Mouse (Mus musculus) heart, postnatal 0 days (tissue): Measurements from ENCODE around the gene Pmfbp1.

Experiments used
- CTCF ChIP-seq: IDR thresholded peaks from 2 replicates; pipeline ENCODE4 v1.5.1; 2016; ENCODE audit warnings: antibody characterized with exemption, control low read depth, low read depth
- EP300 ChIP-seq: IDR thresholded peaks from 2 replicates; pipeline ENCODE4 v1.6.1; 2016; ENCODE audit warnings: antibody characterized with exemption, low read depth

GRCm38 (mm10) chr8:109493727-109494126 is at the start of gene Pmfbp1:
- no peak for TF ChIP-seq CTCF
- TF ChIP-seq EP300: no peak
